Mouse (Mus musculus): ENCODE measurements around the gene Scn5a. TPM values are rescaled to one million over a fixed set of nuclear protein-coding genes. Genes with fewer than 3 reads are reported as not detected.

The Scn5a gene
- 0.08 TPM for polyA plus RNA-seq (2014; fragmentation: Illumina TruSeq; extraction: RNeasy Lipid Tissue Mini Kit (QIAGEN cat#74804); ENCODE audit: low read depth, low replicate concordance)

DNA sequence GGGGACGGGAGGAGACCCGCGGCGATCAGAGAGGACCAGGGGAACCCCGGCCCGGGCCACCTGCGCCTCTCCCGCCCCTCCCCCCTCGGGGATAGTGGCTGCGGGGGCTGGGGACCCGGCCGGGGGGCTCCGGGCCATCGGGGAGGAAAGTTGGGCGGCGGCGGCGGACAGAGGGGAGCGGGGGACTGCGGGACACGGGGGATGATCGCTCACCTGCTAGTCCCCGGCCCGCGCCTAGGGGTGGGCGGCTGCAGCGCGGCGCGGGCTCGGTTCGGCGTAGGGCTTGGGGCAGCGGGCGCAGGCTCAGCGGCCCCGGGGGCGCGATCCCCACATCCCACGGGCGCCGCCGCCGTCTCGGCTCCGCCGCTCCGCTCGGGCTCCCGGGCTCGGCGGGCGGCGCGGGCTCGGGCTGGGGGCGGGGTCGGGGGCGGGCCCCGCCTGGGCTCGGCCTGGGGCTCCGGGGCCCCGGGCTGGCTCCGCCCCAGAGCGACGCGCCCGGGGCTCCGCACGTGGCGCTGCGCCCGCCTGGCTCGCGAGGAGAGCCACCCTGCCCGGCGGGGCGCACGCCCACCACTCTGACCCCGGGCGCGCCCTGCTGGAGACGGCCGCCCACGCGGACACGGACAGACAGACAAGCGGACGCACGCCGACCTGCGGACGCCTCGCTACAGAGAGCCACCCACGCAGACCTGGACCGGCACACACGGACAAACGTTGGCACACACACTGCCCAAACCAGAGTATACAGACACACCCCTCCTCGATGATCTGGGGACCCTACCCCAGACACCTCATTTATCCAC lies at the start of gene Scn5a:
Gene Scn5a (minus strand): TSS at position 381 of the 803 bp plus-strand sequence.

DNA sequence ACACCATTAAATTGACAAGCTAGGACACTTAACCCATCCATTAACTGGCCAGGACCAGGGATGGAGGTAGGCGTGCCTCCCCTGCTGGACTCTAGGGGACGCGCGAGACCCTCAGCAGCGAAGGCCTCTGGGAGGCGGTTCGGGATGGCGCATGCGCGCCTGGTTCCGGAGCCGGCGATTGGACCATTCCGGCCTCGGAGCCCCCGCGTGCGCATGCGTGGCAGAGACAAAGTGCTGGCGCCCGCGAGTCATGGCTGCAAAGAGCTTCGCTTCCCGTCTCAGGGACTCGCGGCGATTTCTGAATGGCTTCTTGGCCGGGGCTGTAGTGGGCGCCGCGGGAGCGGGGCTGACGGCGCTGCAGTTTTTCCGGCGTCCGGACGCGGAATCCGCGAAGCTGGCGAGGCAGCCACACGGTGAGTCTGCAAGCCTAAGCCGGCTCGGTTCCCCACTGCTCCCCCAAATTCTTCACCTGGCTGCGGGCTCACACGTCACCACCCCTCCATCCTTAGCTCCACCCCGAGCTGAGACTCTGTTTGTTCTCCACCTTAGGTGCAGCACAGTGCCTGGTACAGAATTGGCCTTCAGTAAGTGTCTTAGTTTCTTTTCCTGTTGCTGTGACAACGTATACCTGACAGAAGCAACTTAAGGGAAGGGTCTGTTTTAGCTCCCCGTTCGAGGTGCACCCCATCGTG lies 133.9 kb downstream of the Scn5a start, which contains the start of gene Exog:
Gene Exog (plus strand): TSS at position 206 of the 692 bp plus-strand sequence.

Other genes starting within 250 kb of the Scn5a start
- gene Acaa1a, start 239.3 kb downstream of the Scn5a start, polyA plus RNA-seq (2014; fragmentation: Illumina TruSeq; extraction: RNeasy Lipid Tissue Mini Kit (QIAGEN cat#74804); ENCODE audit: low read depth, low replicate concordance), result 1.7 TPM
- 4.1 TPM for gene Myd88, start 237.6 kb downstream of the Scn5a start, polyA plus RNA-seq (2014; fragmentation: Illumina TruSeq; extraction: RNeasy Lipid Tissue Mini Kit (QIAGEN cat#74804); ENCODE audit: low read depth, low replicate concordance)
- gene Xylb, start 221.6 kb downstream of the Scn5a start, polyA plus RNA-seq (2014; fragmentation: Illumina TruSeq; extraction: RNeasy Lipid Tissue Mini Kit (QIAGEN cat#74804); ENCODE audit: low read depth, low replicate concordance), result 128 TPM
- gene Slc22a14, start 213.5 kb downstream of the Scn5a start, polyA plus RNA-seq (2014; fragmentation: Illumina TruSeq; extraction: RNeasy Lipid Tissue Mini Kit (QIAGEN cat#74804); ENCODE audit: low read depth, low replicate concordance), result 1.2 TPM
- gene Acvr2b, start 176.9 kb downstream of the Scn5a start, polyA plus RNA-seq (2014; fragmentation: Illumina TruSeq; extraction: RNeasy Lipid Tissue Mini Kit (QIAGEN cat#74804); ENCODE audit: low read depth, low replicate concordance), result 0.53 TPM
- gene Exog, start 134.1 kb downstream of the Scn5a start, polyA plus RNA-seq (2014; fragmentation: Illumina TruSeq; extraction: RNeasy Lipid Tissue Mini Kit (QIAGEN cat#74804); ENCODE audit: low read depth, low replicate concordance), result 1.5 TPM
- not detected for gene Scn10a, start 140.3 kb upstream of the Scn5a start, polyA plus RNA-seq (2014; fragmentation: Illumina TruSeq; extraction: RNeasy Lipid Tissue Mini Kit (QIAGEN cat#74804); ENCODE audit: low read depth, low replicate concordance)
- gene Scn11a, start 246.4 kb upstream of the Scn5a start, polyA plus RNA-seq (2014; fragmentation: Illumina TruSeq; extraction: RNeasy Lipid Tissue Mini Kit (QIAGEN cat#74804); ENCODE audit: low read depth, low replicate concordance), result not detected